Mouse (Mus musculus): ENCODE results near the gene Sbds.

Sbds gene

DNA sequence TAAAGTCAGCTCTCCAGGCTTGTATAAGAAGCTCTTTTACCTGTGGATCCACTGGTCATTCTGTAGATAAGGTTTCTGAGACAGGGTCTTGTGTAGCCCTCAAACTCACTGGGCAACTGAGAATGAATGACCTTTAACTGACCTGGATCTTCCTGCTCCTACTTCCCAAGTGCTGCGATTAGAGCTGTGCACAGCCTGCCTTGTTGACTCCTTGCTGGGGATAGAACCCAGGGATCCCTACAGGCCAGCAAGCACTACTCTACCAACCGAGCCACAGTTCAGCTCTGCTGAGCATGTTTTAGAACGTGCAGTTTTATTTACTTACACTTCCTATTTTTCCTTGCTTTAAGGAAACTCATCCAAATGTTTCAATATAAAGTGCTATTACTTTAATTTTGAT, 57.9 kb downstream of the Sbds start:
- no peak for DNase-seq

DNA sequence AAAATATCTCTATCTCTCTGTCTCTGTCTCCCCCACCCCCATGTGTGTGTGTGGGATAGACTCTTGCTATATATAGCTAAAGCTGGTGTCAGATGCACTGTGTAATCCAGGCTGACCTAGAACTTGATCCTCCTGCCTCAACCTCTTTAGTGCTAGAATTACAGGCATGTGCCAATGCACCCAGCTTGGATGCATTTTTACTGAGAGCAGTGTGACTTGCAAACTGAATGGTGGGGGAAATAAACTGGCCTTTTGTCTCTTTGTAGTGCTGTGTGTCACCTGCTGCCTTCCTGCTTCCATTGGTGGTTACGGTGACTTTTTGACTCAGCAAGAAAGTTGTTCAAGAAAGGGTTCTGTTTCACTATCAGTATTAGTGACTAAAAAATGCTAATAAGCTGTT, 59.0 kb downstream of the Sbds start:
- no peak for DNase-seq
